Mouse (Mus musculus) intestine, postnatal 0 days (tissue): ENCODE results near the gene Abcc2. TPM values are rescaled to one million over a fixed set of nuclear protein-coding genes. Genes with fewer than 3 reads are reported as not detected.

Experiments used
- ATAC-seq: fragments of 200-750 bp; cut with Nextera tagmentation; 2 replicates; pipeline ENCODE4 v1.8.0; 2017; ENCODE audit warnings: mild to moderate bottlenecking, moderate TSS enrichment, moderate library complexity
- H3K27ac ChIP-seq: fragments of 300-500 bp; sonication (generic); 2 replicates; pipeline ENCODE4 v1.5.1; 2014; ENCODE audit warnings: mild to moderate bottlenecking, low read depth, low read length, moderate library complexity
- H3K27me3 ChIP-seq: fragments of 300-500 bp; sonication (generic); replicated peaks from 2 replicates; pipeline ENCODE4 v1.6.1; 2014; ENCODE audit warnings: low read length, mixed read lengths; ENCODE audit not compliant: control insufficient read depth, insufficient read depth
- H3K36me3 ChIP-seq: fragments of 300-500 bp; sonication (generic); 2 replicates; pipeline ENCODE4 v1.6.1; 2014; ENCODE audit warnings: mild to moderate bottlenecking, moderate library complexity; ENCODE audit not compliant: control insufficient read depth, insufficient read depth
- H3K4me1 ChIP-seq: fragments of 300-500 bp; sonication (generic); replicated peaks from 2 replicates; pipeline ENCODE4 v1.6.1; 2014; ENCODE audit warnings: antibody characterized with exemption, low read length, mixed read lengths; ENCODE audit not compliant: control insufficient read depth, insufficient read depth
- H3K4me2 ChIP-seq: fragments of 300-500 bp; sonication (generic); replicated peaks from 2 replicates; pipeline ENCODE4 v1.6.1; 2014; ENCODE audit warnings: low read depth, mild to moderate bottlenecking, moderate library complexity
- H3K4me3 ChIP-seq: fragments of 300-500 bp; sonication (generic); 2 replicates; pipeline ENCODE4 v1.5.1; 2014; ENCODE audit warnings: low read depth, low read length
- H3K9ac ChIP-seq: fragments of 300-500 bp; sonication (generic); 2 replicates; pipeline ENCODE4 v1.6.1; 2014; ENCODE audit warnings: mild to moderate bottlenecking, low read depth, low read length
- H3K9me3 ChIP-seq: fragments of 300-500 bp; sonication (generic); 2 replicates; pipeline ENCODE4 v1.6.1; 2016; ENCODE audit warnings: mixed run types; ENCODE audit not compliant: control insufficient read depth
- CTCF ChIP-seq: sonication (generic); IDR thresholded peaks from 2 replicates; pipeline ENCODE4 v1.5.1; 2016; ENCODE audit warnings: low read depth, mild to moderate bottlenecking, control low read depth, antibody characterized with exemption, moderate library complexity
- WGBS: fragments of 180-500 bp; shearing (Covaris S2); extraction: QIAGEN DNeasy Blood & Tissue Kit; methylation state at CpG from one replicate; pipeline ENCODE4 v1.1.7; 2014; 5-methylcytosine and 5-hydroxymethylcytosine counted together
- polyA plus RNA-seq: library from polyadenylated mRNA; unstranded; fragments of >200 nt; fragmentation: Nextera tagmentation; extraction: Ambion mirVana; gene quantifications from 2 replicates; pipeline ENCODE4 v1.2.1, GENCODE M21; 2015

The Abcc2 gene
- polyA plus RNA-seq, 1 experiment from 2014 or later = 90.5 TPM

GRCm38 (mm10) chr19:43762410-43762809 lies 19.6 kb upstream of the Abcc2 start:
- no peak for ATAC-seq
- Histone ChIP-seq H3K27ac (no peak overlapping the region), H3K36me3 (peaks cover 10% of the 10 kb centered on the region; the same call in 1 of the 2 replicates), H3K4me3 (no peak overlapping the region), H3K27me3 (no peaks in the 10 kb centered on the region), H3K4me2 (no peak overlapping the region), H3K4me1 (no peaks in the 10 kb centered on the region), H3K9ac (no peak overlapping the region), H3K9me3 (no peaks in the 10 kb centered on the region)
- WGBS = 76% methylated on average over 2 of the region's 2 CpGs
- no peak for TF ChIP-seq CTCF

GRCm38 (mm10) chr19:43766451-43766850 lies 15.5 kb upstream of the Abcc2 start:
- no peak overlapping the region for H3K4me2 ChIP-seq
- TF ChIP-seq CTCF = no peak
- no peak for ATAC-seq
- no peak overlapping the region for H3K4me3 ChIP-seq
- H3K27me3 ChIP-seq = no peaks in the 10 kb centered on the region
- H3K27ac ChIP-seq = no peak overlapping the region
- H3K4me1 ChIP-seq = no peaks in the 10 kb centered on the region; the same call in 1 of the 2 replicates
- H3K9me3 ChIP-seq = no peaks in the 10 kb centered on the region
- 0 out of 2 replicates have a peak, but pooled peaks cover 4% of the 10 kb centered on the region for H3K36me3 ChIP-seq
- WGBS = 74% methylated on average over 5 of the region's 5 CpGs
- H3K9ac ChIP-seq = no peak overlapping the region

GRCm38 (mm10) chr19:43767549-43768322 lies 14.3 kb upstream of the Abcc2 start:
- H3K27ac ChIP-seq = peak overlapping the region; percentile 78
- TF ChIP-seq CTCF = no peak
- no peaks in the 10 kb centered on the region; the same call in 1 of the 2 replicates for H3K4me1 ChIP-seq
- H3K36me3 ChIP-seq = 0 out of 2 replicates have a peak, but pooled peaks cover 4% of the 10 kb centered on the region
- no peaks in the 10 kb centered on the region for H3K27me3 ChIP-seq
- ATAC-seq = peak; percentile 97
- no peak overlapping the region; the same call in 1 of the 2 replicates for H3K4me2 ChIP-seq
- WGBS = 33% methylated on average over 9 of the region's 9 CpGs
- no peak overlapping the region for H3K9ac ChIP-seq
- H3K4me3 ChIP-seq = no peak overlapping the region
- no peaks in the 10 kb centered on the region for H3K9me3 ChIP-seq

DNA sequence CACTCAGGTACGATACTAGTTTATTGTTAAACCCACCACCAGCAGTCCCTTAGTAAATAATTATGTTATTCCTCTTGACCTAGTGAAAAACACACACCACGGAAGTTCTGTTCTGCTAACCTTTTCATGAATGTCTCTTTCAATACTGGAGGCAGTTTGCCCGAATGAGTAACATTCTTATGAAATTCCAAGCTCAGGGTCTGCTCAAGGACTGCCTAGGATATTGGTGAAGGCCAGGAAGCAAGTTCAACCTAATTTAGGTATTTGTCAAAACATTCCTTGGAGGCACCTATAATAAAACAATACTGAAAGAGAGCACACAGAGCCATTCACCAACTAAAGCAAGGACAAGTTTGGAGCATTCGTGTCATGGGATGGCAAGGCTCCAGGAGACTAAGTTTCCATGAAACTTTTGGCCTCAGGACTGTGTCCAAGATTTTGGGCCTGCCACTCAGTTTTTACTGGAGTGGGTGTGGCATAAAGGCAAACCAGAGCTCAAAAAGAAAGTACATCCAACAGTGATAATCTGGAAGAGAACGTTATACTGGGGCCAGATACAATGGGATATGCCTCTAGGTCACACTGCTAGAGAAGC lies 12.5 kb upstream of the Abcc2 start:
- WGBS = 60% methylated on average over 5 of the region's 5 CpGs

GRCm38 (mm10) chr19:43770584-43770983 lies 11.4 kb upstream of the Abcc2 start:
- 36% methylated on average over 4 of the region's 4 CpGs for WGBS
- H3K4me1 ChIP-seq = no peaks in the 10 kb centered on the region; the same call in 1 of the 2 replicates
- H3K4me2 ChIP-seq = no peak overlapping the region
- no peak overlapping the region for H3K4me3 ChIP-seq
- no peak for TF ChIP-seq CTCF
- H3K9me3 ChIP-seq = no peaks in the 10 kb centered on the region
- H3K27me3 ChIP-seq = no peaks in the 10 kb centered on the region
- ATAC-seq = no peak
- no peak overlapping the region for H3K9ac ChIP-seq
- H3K36me3 ChIP-seq = 0 out of 2 replicates have a peak, but pooled peaks cover 4% of the 10 kb centered on the region
- H3K27ac ChIP-seq = no peak overlapping the region

More for the DNA sequence above, 12.5 kb upstream of the Abcc2 start:
- 0 out of 2 replicates have a peak, but pooled peaks cover 4% of the 10 kb centered on the region for H3K36me3 ChIP-seq
- no peaks in the 10 kb centered on the region; the same call in 1 of the 2 replicates for H3K4me1 ChIP-seq
- no peak overlapping the region for H3K27ac ChIP-seq
- no peak for ATAC-seq
- H3K27me3 ChIP-seq = no peaks in the 10 kb centered on the region
- no peak overlapping the region for H3K9ac ChIP-seq
- TF ChIP-seq CTCF = no peak
- H3K4me3 ChIP-seq = no peak overlapping the region
- no peaks in the 10 kb centered on the region for H3K9me3 ChIP-seq
- H3K4me2 ChIP-seq = no peak overlapping the region

- Histone ChIP-seq H3K9me3 (no peaks in the 10 kb centered on the region), H3K4me3 (no peak overlapping the region), H3K27me3 (no peaks in the 10 kb centered on the region), H3K4me2 (no peak overlapping the region), H3K4me1 (no peaks in the 10 kb centered on the region; the same call in 1 of the 2 replicates), H3K27ac (no peak overlapping the region), H3K9ac (no peak overlapping the region), H3K36me3 (0 out of 2 replicates have a peak, but pooled peaks cover 4% of the 10 kb centered on the region)
- TF ChIP-seq CTCF = no peak
- no peak for ATAC-seq
- WGBS = 72% methylated on average over 5 of the region's 5 CpGs
Observed at GRCm38 (mm10) chr19:43771499-43771969, 10.5 kb upstream of the Abcc2 start.
